Mouse (Mus musculus) lung, adult 10 weeks (tissue): Measurements from ENCODE around the gene Snx21. TPM values are rescaled to one million over a fixed set of nuclear protein-coding genes. Genes with fewer than 3 reads are reported as not detected.

Experiments
- polyA plus RNA-seq: library from polyadenylated mRNA; stranded (reverse); fragments of 350-450 nt; fragmentation: Illumina TruSeq; extraction: RNeasy Lipid Tissue Mini Kit (QIAGEN cat#74804); gene quantifications from one replicate; pipeline ENCODE4 v1.2.3, GENCODE M21; 2014; ENCODE audit warnings: low read depth, low replicate concordance; ENCODE audit not compliant: insufficient read depth

Snx21 gene
- 23.7 TPM for polyA plus RNA-seq

GRCm38 (mm10) chr2:164785481-164786387 is at the start of gene Snx21:
Snx21 (plus strand) TSS chr2:164785823.

GRCm38 (mm10) chr2:164745843-164746479 is 39.7 kb upstream of the Snx21 start, which contains the start of the genes Wfdc3 and Dnttip1:
Wfdc3 (minus strand) TSS chr2:164745931.
Dnttip1 (plus strand) TSS chr2:164745983.

GRCm38 (mm10) chr2:164769258-164770037 is 16.2 kb upstream of the Snx21 start, which contains the start of gene Ube2c:
Ube2c (plus strand) TSS chr2:164769898.

GRCm38 (mm10) chr2:164779481-164780086 is 6.0 kb upstream of the Snx21 start, which contains the start of gene Tnnc2:
Tnnc2 (minus strand) TSS chr2:164779967.

GRCm38 (mm10) chr2:164804533-164805331 is 19.1 kb downstream of the Snx21 start, which contains the start of the genes Acot8 and Zswim3:
Acot8 (minus strand) TSS chr2:164804882.
Zswim3 (plus strand) TSS chr2:164805098.

GRCm38 (mm10) chr2:164822636-164823165 is 37.1 kb downstream of the Snx21 start, which contains the start of gene Zswim1:
Zswim1 (plus strand) TSS chr2:164822686.

GRCm38 (mm10) chr2:164828437-164828836 is 42.8 kb downstream of the Snx21 start, which contains the start of gene Spata25:
Spata25 (minus strand) TSS chr2:164828537.

GRCm38 (mm10) chr2:164832748-164833301 is 47.2 kb downstream of the Snx21 start, which contains the start of gene Ctsa:
Ctsa (plus strand) TSS chr2:164832873.

GRCm38 (mm10) chr2:164833314-164833959 is 47.8 kb downstream of the Snx21 start, which contains the start of gene Neurl2:
Neurl2 (minus strand) TSS chr2:164833456.

Other genes with a start within 250 kb of the Snx21 start
- gene Wfdc2, start 223.4 kb upstream of the Snx21 start, polyA plus RNA-seq = 2,326 TPM
- gene Spint3, start 212.4 kb upstream of the Snx21 start, polyA plus RNA-seq = not detected
- 4.4 TPM for gene Wfdc6a, start 200.4 kb upstream of the Snx21 start, polyA plus RNA-seq
- not detected for gene Eppin, start 192.2 kb upstream of the Snx21 start, polyA plus RNA-seq
- gene Wfdc6b, start 172.3 kb upstream of the Snx21 start, polyA plus RNA-seq = 3.0 TPM
- gene Wfdc8, start 172.2 kb upstream of the Snx21 start, polyA plus RNA-seq = 1.2 TPM
- gene Wfdc16, start 147.0 kb upstream of the Snx21 start, polyA plus RNA-seq = 0.95 TPM
- 3.9 TPM for gene Wfdc10, start 129.8 kb upstream of the Snx21 start, polyA plus RNA-seq
- not detected for gene Wfdc9, start 129.2 kb upstream of the Snx21 start, polyA plus RNA-seq
- not detected for gene Wfdc11, start 111.7 kb upstream of the Snx21 start, polyA plus RNA-seq
- gene Wfdc13, start 100.7 kb upstream of the Snx21 start, polyA plus RNA-seq = 1.2 TPM
- gene Spint4, start 87.3 kb upstream of the Snx21 start, polyA plus RNA-seq = not detected
- not detected for gene Spint5, start 70.5 kb upstream of the Snx21 start, polyA plus RNA-seq
- 4.4 TPM for gene Wfdc3, start 39.9 kb upstream of the Snx21 start, polyA plus RNA-seq
- 19.0 TPM for gene Dnttip1, start 39.8 kb upstream of the Snx21 start, polyA plus RNA-seq
- gene Ube2c, start 15.9 kb upstream of the Snx21 start, polyA plus RNA-seq = 3.6 TPM
- gene Tnnc2, start 5.9 kb upstream of the Snx21 start, polyA plus RNA-seq = not detected
- gene Acot8, start 19.1 kb downstream of the Snx21 start, polyA plus RNA-seq = 15.4 TPM
- 2.5 TPM for gene Zswim3, start 19.3 kb downstream of the Snx21 start, polyA plus RNA-seq
- gene Zswim1, start 36.9 kb downstream of the Snx21 start, polyA plus RNA-seq = 5.2 TPM
- 0.45 TPM for gene Spata25, start 42.7 kb downstream of the Snx21 start, polyA plus RNA-seq
- 104 TPM for gene Ctsa, start 47.0 kb downstream of the Snx21 start, polyA plus RNA-seq
- 4.4 TPM for gene Neurl2, start 47.6 kb downstream of the Snx21 start, polyA plus RNA-seq
- gene Pltp, start 71.9 kb downstream of the Snx21 start, polyA plus RNA-seq = 368 TPM
- gene Pcif1, start 93.5 kb downstream of the Snx21 start, polyA plus RNA-seq = 39.9 TPM
- 5.3 TPM for gene Zfp335, start 125.9 kb downstream of the Snx21 start, polyA plus RNA-seq
- 8.8 TPM for gene Mmp9, start 155.0 kb downstream of the Snx21 start, polyA plus RNA-seq
- gene Slc12a5, start 175.0 kb downstream of the Snx21 start, polyA plus RNA-seq = 1.6 TPM
- gene Ncoa5, start 249.0 kb downstream of the Snx21 start, polyA plus RNA-seq = 15.4 TPM